Mouse (Mus musculus): ENCODE measurements at regions not wholly inside any gene's neighbourhood (a gene's known extent, or its start where the extent isn't known, plus 50 kb on each side); places are given as distances from the start of the nearest gene placed in this dataset.

GRCm38 (mm10) chr4:55280706-55281105 lies 69.1 kb upstream of the Rad23b start:
- peak; percentile 42 for DNase-seq

GRCm38 (mm10) chr4:55281486-55282096 lies 68.3 kb upstream of the Rad23b start:
- no peak for DNase-seq

DNA sequence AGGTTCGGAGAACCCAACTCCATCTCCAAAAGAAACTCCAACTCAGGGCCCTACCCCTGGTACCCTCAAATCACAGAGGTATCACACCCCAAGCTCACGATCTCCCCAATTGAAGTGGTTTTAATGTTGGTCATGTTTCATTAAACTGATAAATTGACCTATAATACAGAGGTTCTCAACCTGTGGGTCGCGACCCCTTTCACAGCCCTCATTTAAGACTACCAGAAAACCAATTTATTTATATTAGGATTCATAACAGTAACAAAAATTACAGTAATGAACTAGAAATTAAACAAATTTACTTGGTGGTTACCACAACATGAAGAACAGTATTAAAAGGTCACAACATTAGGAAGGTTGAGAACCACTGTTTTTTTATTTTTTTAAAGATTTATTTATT lies 67.4 kb upstream of the Rad23b start:
- DNase-seq, result no peak

DNA sequence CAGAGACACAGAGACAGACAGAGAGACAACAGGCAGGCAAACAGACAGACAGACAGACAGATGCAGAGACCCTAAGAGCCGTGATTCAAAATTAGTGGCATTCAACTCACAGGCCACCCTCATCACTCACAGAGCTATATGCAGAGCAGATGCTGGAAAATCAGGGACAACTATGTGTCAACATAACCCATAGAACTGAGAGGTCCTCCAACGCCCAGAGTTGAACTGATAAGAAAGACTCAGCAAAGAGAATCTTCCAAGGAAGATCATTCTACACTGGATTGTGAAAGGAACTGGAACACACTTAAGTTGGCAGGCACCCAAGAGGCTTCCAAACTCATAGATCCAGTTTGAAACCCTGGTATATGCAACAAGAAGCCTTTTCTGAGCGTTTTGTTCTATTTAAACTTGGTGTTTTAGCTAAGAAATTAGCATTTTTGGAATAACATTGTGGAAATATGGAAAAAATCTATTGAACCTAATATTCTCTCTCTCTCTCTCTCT lies 65.1 kb upstream of the Rad23b start:
- DNase-seq, result no peak

DNA sequence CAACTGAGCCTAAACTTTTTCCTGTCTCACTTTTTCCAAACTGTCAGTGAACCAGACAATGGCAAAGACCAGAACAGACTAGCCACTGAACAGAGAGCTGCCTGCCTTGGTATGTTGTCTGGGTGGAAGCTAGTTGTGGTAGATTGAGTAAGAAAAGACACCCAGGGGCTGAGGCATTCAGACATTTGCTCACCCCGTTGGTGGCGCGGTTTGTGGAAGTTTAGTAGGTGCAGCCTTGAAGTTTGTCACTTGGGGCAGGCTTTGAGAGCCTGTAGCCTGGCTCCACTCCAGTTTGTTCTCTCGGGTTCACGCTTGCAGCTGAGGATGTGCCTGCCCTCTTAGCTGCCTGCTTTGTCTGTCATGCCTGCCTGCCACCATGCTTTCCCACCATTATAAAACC lies 64.2 kb upstream of the Rad23b start:
- no peak for DNase-seq

GRCm38 (mm10) chr4:55288456-55288855 lies 61.4 kb upstream of the Rad23b start:
- DNase-seq, result no peak

DNA sequence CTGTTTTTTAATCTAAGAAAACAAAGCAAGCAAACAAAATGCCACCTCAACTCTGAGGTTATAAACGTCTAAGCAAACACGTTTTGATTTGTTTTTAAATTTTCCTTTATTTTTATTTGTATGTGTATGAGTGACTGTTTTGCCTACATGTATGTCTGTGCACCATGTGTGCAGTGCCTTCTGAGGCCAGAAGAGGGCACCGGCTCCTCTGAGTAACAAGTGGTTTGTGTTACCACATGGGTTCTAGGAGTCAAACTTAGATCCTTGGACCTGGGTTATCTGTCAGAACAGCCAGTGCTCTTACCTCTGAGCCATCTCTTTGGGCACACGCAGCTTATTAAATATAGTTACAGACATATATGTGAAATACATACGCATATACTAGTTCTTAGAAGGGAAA lies 57.6 kb upstream of the Rad23b start:
- peak; percentile 59 for DNase-seq

DNA sequence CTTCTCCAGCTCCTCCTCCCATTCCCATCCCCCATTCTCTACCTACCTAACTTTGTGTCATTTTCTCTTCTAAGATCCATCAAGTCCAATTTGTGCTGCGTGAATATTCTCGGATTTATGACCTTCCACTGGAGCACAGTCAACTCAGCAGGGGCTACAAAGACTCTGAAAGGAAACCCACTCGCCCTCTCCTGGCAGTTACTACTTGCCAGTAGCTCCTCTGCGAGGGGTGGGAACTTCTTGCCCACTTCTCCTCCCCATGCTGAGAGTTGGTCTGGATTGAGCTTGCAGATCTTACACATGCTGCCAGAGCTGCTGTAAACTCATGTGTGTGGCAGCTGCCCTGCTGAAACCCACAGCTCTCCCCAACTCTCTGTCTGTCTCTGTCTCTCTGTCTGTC lies 57.1 kb upstream of the Rad23b start:
- no peak for DNase-seq

- DNase-seq, result peak; percentile 17
Measured at GRCm38 (mm10) chr4:55293347-55294079, 56.3 kb upstream of the Rad23b start.

DNA sequence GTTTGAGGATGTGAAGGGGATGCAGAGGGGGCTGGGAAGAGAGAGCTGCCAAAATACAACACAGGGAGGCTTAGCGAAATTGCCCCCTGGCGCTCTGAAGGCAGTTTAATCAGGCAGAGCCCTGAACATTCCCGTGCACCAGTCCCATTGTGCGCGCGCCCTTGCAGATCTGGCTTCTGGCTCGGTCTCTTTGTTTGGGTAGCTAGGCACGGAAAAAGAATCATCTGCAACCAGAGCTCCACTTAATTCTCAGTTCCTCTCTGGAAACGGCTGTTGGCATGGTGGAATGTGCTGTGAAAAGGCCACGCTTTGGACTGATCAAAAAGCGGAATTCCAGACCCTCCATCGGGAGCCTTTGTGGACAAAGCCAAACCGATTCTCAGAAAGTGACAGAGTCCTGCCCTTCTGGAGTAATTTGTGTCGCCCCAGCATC lies 55.6 kb upstream of the Rad23b start:
- peak; percentile 18 for DNase-seq

DNA sequence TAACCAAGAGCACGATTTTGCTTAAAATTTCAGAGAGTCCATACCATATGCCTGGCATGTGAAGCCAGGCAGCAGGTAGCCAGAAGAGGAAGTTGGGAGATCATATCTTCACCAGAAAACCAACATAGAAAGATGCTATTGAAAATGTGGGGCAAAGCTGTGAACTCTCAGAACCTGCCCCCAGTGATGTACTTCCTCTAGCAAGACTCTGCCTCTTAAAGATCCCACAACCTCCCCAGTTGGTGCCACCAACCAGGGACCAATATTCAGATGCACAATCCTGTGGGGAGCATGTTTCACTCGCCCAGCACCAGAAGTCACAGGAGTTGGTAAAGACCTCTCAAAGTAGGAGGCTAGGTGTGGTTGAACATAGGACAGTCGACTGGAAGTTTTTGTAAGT lies 52.0 kb upstream of the Rad23b start:
- DNase-seq, result no peak

Data from liver (tissue).